Mouse (Mus musculus): ENCODE measurements around the gene Gm42715. TPM values are rescaled to one million over a fixed set of nuclear protein-coding genes. Genes with fewer than 3 reads are reported as not detected.
A peak's percentile ranks its signal among the peaks of the same experiment; 100 is the strongest.

Gene Gm42715
- polyA plus RNA-seq, 1 experiment from 2014 or later, result 6.4 TPM

DNA sequence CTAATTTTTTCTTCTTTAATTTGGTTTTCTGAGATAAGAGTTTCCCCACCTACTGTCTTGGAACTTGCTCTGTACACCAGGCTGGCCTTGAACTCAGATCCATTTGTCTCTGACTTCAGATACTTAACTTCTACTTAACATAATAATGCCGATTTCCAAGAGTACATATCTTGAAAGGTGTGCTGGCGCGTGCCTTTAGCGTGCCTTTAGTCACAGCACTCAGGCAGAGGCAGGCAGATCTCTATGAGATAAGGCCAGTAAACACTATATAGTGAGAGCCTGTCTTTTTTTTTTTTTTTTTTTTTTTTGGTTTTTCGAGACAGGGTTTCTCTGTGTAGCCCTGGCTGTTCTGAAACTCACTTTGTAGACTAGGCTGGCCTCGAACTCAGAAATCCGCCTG lies 3.0 kb upstream of the Gm42715 start:
- no peaks in the 10 kb centered on the region for H3K27me3 ChIP-seq (ENCODE audit: control insufficient read depth, insufficient read depth, low read length)
- H3K36me3 ChIP-seq (ENCODE audit: control insufficient read depth, insufficient read depth, low read length), result peaks cover 12% of the 10 kb centered on the region
- H3K4me2 ChIP-seq (replicated peaks; ENCODE audit: low read depth), result no peak overlapping the region
- H3K27ac ChIP-seq (replicated peaks), result no peak overlapping the region
- 93% methylated on average over 6 of the region's 7 CpGs for WGBS
- ATAC-seq (ENCODE audit: low FRiP score, low TSS enrichment), result no peak
- no peak for DNase-seq (ENCODE audit: low spot score)
- H3K9me3 ChIP-seq (ENCODE audit: control insufficient read depth, low read length), result no peaks in the 10 kb centered on the region
- H3K9ac ChIP-seq (ENCODE audit: low read length), result no peak overlapping the region
- H3K4me3 ChIP-seq (ENCODE audit: low read depth, low read length), result no peak overlapping the region
- H3K4me1 ChIP-seq (replicated peaks; ENCODE audit: control insufficient read depth, insufficient read depth), result no peaks in the 10 kb centered on the region
- TF ChIP-seq CTCF (IDR thresholded peaks at IDR 0.05; ENCODE audit: low read depth) (no peak), EP300 (optimal IDR thresholded peaks at IDR 0.05) (no peak)

GRCm38 (mm10) chr7:127541671-127542070 lies 22.3 kb downstream of the Gm42715 start:
- ATAC-seq (ENCODE audit: low FRiP score, low TSS enrichment) (no peak), DNase-seq (ENCODE audit: low spot score) (no peak)
- 80% methylated on average over 3 of the region's 3 CpGs for WGBS
- Histone ChIP-seq H3K36me3 (ENCODE audit: control insufficient read depth, insufficient read depth, low read length) (peaks cover 53% of the 10 kb centered on the region), H3K9me3 (ENCODE audit: control insufficient read depth, low read length) (no peaks in the 10 kb centered on the region), H3K4me2 (replicated peaks; ENCODE audit: low read depth) (no peak overlapping the region), H3K9ac (ENCODE audit: low read length) (no peak overlapping the region), H3K4me3 (ENCODE audit: low read depth, low read length) (no peak overlapping the region), H3K4me1 (replicated peaks; ENCODE audit: control insufficient read depth, insufficient read depth) (no peaks in the 10 kb centered on the region), H3K27ac (replicated peaks) (no peak overlapping the region), H3K27me3 (ENCODE audit: control insufficient read depth, insufficient read depth, low read length) (no peaks in the 10 kb centered on the region)
- TF ChIP-seq CTCF (IDR thresholded peaks at IDR 0.05; ENCODE audit: low read depth) (no peak), EP300 (optimal IDR thresholded peaks at IDR 0.05) (no peak)

GRCm38 (mm10) chr7:127549116-127549835 lies 29.9 kb downstream of the Gm42715 start:
- no peak for DNase-seq (ENCODE audit: low spot score)
- no peak overlapping the region for H3K4me2 ChIP-seq (replicated peaks; ENCODE audit: low read depth)
- ATAC-seq (ENCODE audit: low FRiP score, low TSS enrichment), result no peak
- H3K9ac ChIP-seq (ENCODE audit: low read length), result no peak overlapping the region
- no peaks in the 10 kb centered on the region for H3K9me3 ChIP-seq (ENCODE audit: control insufficient read depth, low read length)
- WGBS, result 88% methylated on average over 15 of the region's 15 CpGs
- TF ChIP-seq EP300 (optimal IDR thresholded peaks at IDR 0.05) (no peak), CTCF (IDR thresholded peaks at IDR 0.05; ENCODE audit: low read depth) (no peak)
- H3K4me3 ChIP-seq (ENCODE audit: low read depth, low read length), result no peak overlapping the region
- no peaks in the 10 kb centered on the region for H3K27me3 ChIP-seq (ENCODE audit: control insufficient read depth, insufficient read depth, low read length)
- no peaks in the 10 kb centered on the region for H3K4me1 ChIP-seq (replicated peaks; ENCODE audit: control insufficient read depth, insufficient read depth)
- H3K36me3 ChIP-seq (ENCODE audit: control insufficient read depth, insufficient read depth, low read length), result peaks cover 26% of the 10 kb centered on the region
- no peak overlapping the region for H3K27ac ChIP-seq (replicated peaks)

GRCm38 (mm10) chr7:127551558-127551957 lies 32.2 kb downstream of the Gm42715 start:
- Histone ChIP-seq H3K4me1 (replicated peaks; ENCODE audit: control insufficient read depth, insufficient read depth) (no peaks in the 10 kb centered on the region), H3K4me3 (ENCODE audit: low read depth, low read length) (no peak overlapping the region), H3K36me3 (ENCODE audit: control insufficient read depth, insufficient read depth, low read length) (peaks cover 24% of the 10 kb centered on the region), H3K4me2 (replicated peaks; ENCODE audit: low read depth) (no peak overlapping the region), H3K27ac (replicated peaks) (no peak overlapping the region), H3K9ac (ENCODE audit: low read length) (no peak overlapping the region), H3K27me3 (ENCODE audit: control insufficient read depth, insufficient read depth, low read length) (no peaks in the 10 kb centered on the region), H3K9me3 (ENCODE audit: control insufficient read depth, low read length) (no peaks in the 10 kb centered on the region)
- 91% methylated on average over 8 of the region's 8 CpGs for WGBS
- no peak for ATAC-seq (ENCODE audit: low FRiP score, low TSS enrichment)
- TF ChIP-seq EP300 (optimal IDR thresholded peaks at IDR 0.05) (no peak), CTCF (IDR thresholded peaks at IDR 0.05; ENCODE audit: low read depth) (no peak)
- DNase-seq (ENCODE audit: low spot score), result no peak

GRCm38 (mm10) chr7:127560580-127560979 lies 41.2 kb downstream of the Gm42715 start:
- TF ChIP-seq CTCF (IDR thresholded peaks at IDR 0.05; ENCODE audit: low read depth) (no peak), EP300 (optimal IDR thresholded peaks at IDR 0.05) (no peak)
- Histone ChIP-seq H3K9ac (ENCODE audit: low read length) (no peak overlapping the region), H3K4me1 (replicated peaks; ENCODE audit: control insufficient read depth, insufficient read depth) (no peaks in the 10 kb centered on the region), H3K9me3 (ENCODE audit: control insufficient read depth, low read length) (no peaks in the 10 kb centered on the region), H3K36me3 (ENCODE audit: control insufficient read depth, insufficient read depth, low read length) (peaks cover 35% of the 10 kb centered on the region), H3K4me3 (ENCODE audit: low read depth, low read length) (no peak overlapping the region), H3K27me3 (ENCODE audit: control insufficient read depth, insufficient read depth, low read length) (no peaks in the 10 kb centered on the region), H3K4me2 (replicated peaks; ENCODE audit: low read depth) (no peak overlapping the region), H3K27ac (replicated peaks) (no peak overlapping the region)
- no peak for DNase-seq (ENCODE audit: low spot score)
- 0 out of 2 replicates have a peak, but pooled peaks have one; percentile 14 for ATAC-seq (ENCODE audit: low FRiP score, low TSS enrichment)
- WGBS, result 98% methylated on average over 11 of the region's 11 CpGs

DNA sequence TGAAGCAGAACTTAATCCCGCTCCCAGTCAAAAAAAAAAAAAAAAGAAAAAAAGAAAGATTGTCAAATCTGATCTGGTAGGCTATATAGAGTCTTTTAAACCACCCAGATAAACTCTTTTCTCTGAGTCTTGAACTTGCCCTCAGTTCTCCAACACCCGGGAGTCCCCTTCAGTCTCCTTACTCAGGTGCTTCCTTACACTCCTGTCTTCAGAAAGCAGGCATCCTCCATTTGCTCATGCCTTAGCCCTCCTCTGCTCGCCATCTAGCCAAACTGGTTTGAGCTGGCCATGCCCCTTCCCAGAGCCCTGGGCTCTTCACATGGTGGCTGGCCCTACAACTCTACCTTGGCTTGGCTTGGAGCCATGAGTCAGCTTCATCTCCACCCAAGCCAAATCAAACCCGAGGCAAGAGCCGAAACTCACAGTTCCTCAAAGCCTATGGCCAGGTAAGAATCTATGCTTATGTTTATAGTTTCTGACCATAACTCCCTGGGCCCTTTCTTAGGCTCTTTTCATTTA lies 42.0 kb downstream of the Gm42715 start, which contains the start of gene Tmem265:
Gene Tmem265 (plus strand): TSS at position 51 of the 519 bp plus-strand sequence.
- WGBS, result 76% methylated on average over 5 of the region's 5 CpGs
- TF ChIP-seq CTCF (IDR thresholded peaks at IDR 0.05; ENCODE audit: low read depth) (no peak), EP300 (optimal IDR thresholded peaks at IDR 0.05) (no peak)
- Histone ChIP-seq H3K4me3 (ENCODE audit: low read depth, low read length) (no peak within 1 kb of the TSS), H3K36me3 (ENCODE audit: control insufficient read depth, insufficient read depth, low read length) (peaks cover 29% of the 10 kb centered on the region), H3K9ac (ENCODE audit: low read length) (no peak within 1 kb of the TSS), H3K4me2 (replicated peaks; ENCODE audit: low read depth) (no peak within 1 kb of the TSS), H3K4me1 (replicated peaks; ENCODE audit: control insufficient read depth, insufficient read depth) (no peaks in the 10 kb centered on the region), H3K9me3 (ENCODE audit: control insufficient read depth, low read length) (no peaks in the 10 kb centered on the region), H3K27ac (replicated peaks) (no peak within 1 kb of the TSS; the same call in 1 of the 2 replicates), H3K27me3 (ENCODE audit: control insufficient read depth, insufficient read depth, low read length) (no peaks in the 10 kb centered on the region)
- no peak for DNase-seq (ENCODE audit: low spot score)
- ATAC-seq (ENCODE audit: low FRiP score, low TSS enrichment), result 0 out of 2 replicates have a peak, but pooled peaks have one; percentile 25

All from stomach, postnatal 0 days (tissue).